Mouse (Mus musculus) megakaryocyte progenitor cell, adult 5-6 weeks (primary cell): ENCODE data around the gene Trpm4. TPM values are rescaled to one million over a fixed set of nuclear protein-coding genes. Genes with fewer than 3 reads are reported as not detected.

ENCODE experiments used
- ATAC-seq: replicated peaks from 2 replicates; pipeline ENCODE4 v1.8.0; 2016; ENCODE audit warnings: mild to moderate bottlenecking, moderate TSS enrichment, inconsistent platforms; ENCODE audit not compliant: poor library complexity
- total RNA-seq, 2 experiments: library from RNA; stranded (forward) in 1 of 2; stranded (reverse) in 1 of 2; fragments of 157-497, 149-512 nt in 1 of 2; fragments of 200-1000 nt in 1 of 2; gene quantifications; 2 replicates each; pipeline versions ENCODE4 v1.2.3 to v1.2.4; 2015 to 2017

Trpm4 gene
- total RNA-seq, 2 experiments from 2014 or later, result 1.2 to 1.8 TPM

GRCm38 (mm10) chr7:45315182-45315701 is 18.3 kb downstream of the Trpm4 start:
- no peak for ATAC-seq

- no peak for ATAC-seq
Observed at GRCm38 (mm10) chr7:45313495-45313894, 20.1 kb downstream of the Trpm4 start.

- no peak for ATAC-seq
Observed at GRCm38 (mm10) chr7:45312686-45313453, 20.7 kb downstream of the Trpm4 start.

GRCm38 (mm10) chr7:45312023-45312422 is 21.6 kb downstream of the Trpm4 start:
- no peak for ATAC-seq

GRCm38 (mm10) chr7:45309455-45309854 is 24.1 kb downstream of the Trpm4 start:
- peak; percentile 80 for ATAC-seq

GRCm38 (mm10) chr7:45308551-45309240 is 24.9 kb downstream of the Trpm4 start:
- peak; percentile 33 for ATAC-seq

GRCm38 (mm10) chr7:45305275-45305674 is 28.3 kb downstream of the Trpm4 start:
- peak; percentile 88 for ATAC-seq

GRCm38 (mm10) chr7:45304869-45305268 is 28.7 kb downstream of the Trpm4 start:
- no peak for ATAC-seq

- ATAC-seq, result no peak
Observed at GRCm38 (mm10) chr7:45302626-45303025, 31.0 kb downstream of the Trpm4 start.

- ATAC-seq, result peak; percentile 56
Observed at GRCm38 (mm10) chr7:45300270-45300669, 33.3 kb downstream of the Trpm4 start.

- ATAC-seq, result peak; percentile 98
Observed at GRCm38 (mm10) chr7:45299752-45300151, 33.8 kb downstream of the Trpm4 start.

- no peak for ATAC-seq
Observed at GRCm38 (mm10) chr7:45297563-45297962, 36.0 kb downstream of the Trpm4 start.

- no peak for ATAC-seq
Observed at GRCm38 (mm10) chr7:45296626-45297025, 37.0 kb downstream of the Trpm4 start.

GRCm38 (mm10) chr7:45286486-45286885 is 47.1 kb downstream of the Trpm4 start:
- no peak for ATAC-seq

GRCm38 (mm10) chr7:45277136-45277760 is 56.3 kb downstream of the Trpm4 start, which contains the start of gene Slc6a21:
TSS of gene Slc6a21 (plus strand) at chr7:45277513.
- peak; percentile 97 for ATAC-seq

- ATAC-seq, result no peak
Observed at GRCm38 (mm10) chr7:45273672-45274071, 59.9 kb downstream of the Trpm4 start.

GRCm38 (mm10) chr7:45272786-45273412 is 60.7 kb downstream of the Trpm4 start:
- ATAC-seq, result no peak

GRCm38 (mm10) chr7:45265518-45265917 is 68.1 kb downstream of the Trpm4 start:
- ATAC-seq, result no peak

GRCm38 (mm10) chr7:45264348-45264747 is 69.2 kb downstream of the Trpm4 start:
- ATAC-seq, result no peak

GRCm38 (mm10) chr7:45263006-45263607 is 70.5 kb downstream of the Trpm4 start:
- no peak for ATAC-seq

- ATAC-seq, result no peak
Observed at GRCm38 (mm10) chr7:45262266-45262665, 71.3 kb downstream of the Trpm4 start.
